Mouse (Mus musculus): Measurements from ENCODE around the gene Thpo.

DNA sequence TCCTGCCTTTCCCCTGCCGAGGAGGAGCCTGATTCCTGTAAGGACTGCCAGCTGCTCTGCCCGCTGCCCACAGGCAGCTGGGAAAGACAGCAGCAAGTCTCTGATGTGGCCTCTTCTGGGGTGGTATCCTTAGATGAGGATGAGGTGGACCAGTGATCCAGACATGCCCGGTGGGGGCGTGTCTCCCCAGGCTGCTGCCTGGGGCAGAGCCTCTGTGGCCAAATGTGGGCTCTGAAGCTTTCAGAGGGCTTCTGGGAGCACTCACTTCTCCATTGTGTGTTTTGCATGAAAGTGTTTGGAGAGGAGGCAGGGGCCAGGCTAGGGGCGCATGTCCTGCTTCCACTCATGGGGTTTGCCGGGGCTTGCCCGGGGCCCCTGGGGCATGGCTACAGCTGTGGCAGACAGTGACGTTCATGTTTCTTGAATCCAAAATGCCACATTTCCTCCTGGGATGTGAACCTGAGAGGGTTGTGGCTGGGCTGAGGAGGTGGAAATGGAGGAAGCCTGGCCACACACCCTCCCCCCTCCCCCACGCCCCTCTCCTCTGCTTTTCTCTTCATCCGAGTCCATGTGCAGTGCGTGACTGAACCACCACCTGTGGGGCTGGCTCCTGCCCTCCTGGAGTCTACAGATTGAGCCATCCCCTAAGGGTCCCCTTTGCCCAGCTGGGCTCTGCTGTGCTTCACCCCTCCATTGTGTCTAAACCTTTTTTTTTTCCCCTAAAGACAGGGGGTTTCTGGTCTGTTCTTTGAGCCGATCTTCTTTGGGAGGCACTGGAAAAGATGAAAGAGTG lies 32.4 kb downstream of the Thpo start:
- TF ChIP-seq POLR2A (IDR thresholded peaks at IDR 0.05; ENCODE audit: insufficient read length, low read depth), result no peak
- TF ChIP-seq POLR2AphosphoS2 (IDR thresholded peaks at IDR 0.05; ENCODE audit: insufficient read length, low read depth), result no peak
- TF ChIP-seq MYOD1 (IDR thresholded peaks at IDR 0.05; ENCODE audit: control insufficient read depth in 1 of 3, insufficient read length in 2 of 3, low read depth in 2 of 3), result peak in 2 of 3 experiments; percentile 83 to 87
